Mouse (Mus musculus) lung, postnatal 0 days (tissue): ENCODE results near the gene Ddx54. TPM values are rescaled to one million over a fixed set of nuclear protein-coding genes. Genes with fewer than 3 reads are reported as not detected.

ENCODE experiments used
- ATAC-seq: fragments of 200-750 bp; cut with Nextera tagmentation; 2 replicates; pipeline ENCODE4 v1.8.0; 2017; ENCODE audit warnings: moderate library complexity
- DNase-seq: peaks from one replicate; pipeline ENCODE4 v3.0.0-alpha.2; 2016; ENCODE audit warnings: low spot score
- H3K27ac ChIP-seq: fragments of 300-500 bp; sonication (generic); 2 replicates; pipeline ENCODE4 v1.5.1; 2014; ENCODE audit warnings: antibody characterized with exemption, mild to moderate bottlenecking, low read length, mixed read lengths
- H3K27me3 ChIP-seq: fragments of 300-500 bp; sonication (generic); replicated peaks from 2 replicates; pipeline ENCODE4 v1.6.1; 2014; ENCODE audit warnings: low read length, mixed read lengths; ENCODE audit not compliant: insufficient read depth
- H3K36me3 ChIP-seq: fragments of 300-500 bp; sonication (generic); 2 replicates; pipeline ENCODE4 v1.6.1; 2014; ENCODE audit warnings: low read length, mixed read lengths; ENCODE audit not compliant: insufficient read depth
- H3K4me1 ChIP-seq: fragments of 300-500 bp; sonication (generic); 2 replicates; pipeline ENCODE4 v1.6.1; 2014; ENCODE audit warnings: antibody characterized with exemption, low read depth, low read length, mixed read lengths; ENCODE audit not compliant: insufficient read depth
- H3K4me2 ChIP-seq: fragments of 300-500 bp; sonication (generic); replicated peaks from 2 replicates; pipeline ENCODE4 v1.6.1; 2014; ENCODE audit warnings: low read depth, mild to moderate bottlenecking, low read length, moderate library complexity, mixed read lengths
- H3K4me3 ChIP-seq: fragments of 300-500 bp; sonication (generic); 2 replicates; pipeline ENCODE4 v1.5.1; 2014; ENCODE audit warnings: low read depth, low read length
- H3K9ac ChIP-seq: fragments of 300-500 bp; sonication (generic); replicated peaks from 2 replicates; pipeline ENCODE4 v1.6.1; 2014; ENCODE audit warnings: low read depth, mild to moderate bottlenecking
- H3K9me3 ChIP-seq: fragments of 300-500 bp; sonication (generic); 2 replicates; pipeline ENCODE4 v1.6.1; 2016; ENCODE audit warnings: low read length, mixed read lengths
- CTCF ChIP-seq: IDR thresholded peaks from 2 replicates; pipeline ENCODE4 v1.5.1; 2016; ENCODE audit warnings: antibody characterized with exemption, mild to moderate bottlenecking
- EP300 ChIP-seq: IDR thresholded peaks from 2 replicates; pipeline ENCODE4 v1.6.1; 2016; ENCODE audit warnings: antibody characterized with exemption, mild to moderate bottlenecking, control low read depth
- WGBS: fragments of 180-500 bp; shearing (Covaris S2); extraction: QIAGEN DNeasy Blood & Tissue Kit; methylation state at CpG from one replicate; pipeline ENCODE4 v1.1.7; 2014; 5-methylcytosine and 5-hydroxymethylcytosine counted together
- polyA plus RNA-seq: library from polyadenylated mRNA; unstranded; fragments of >200 nt; fragmentation: Nextera tagmentation; extraction: Ambion mirVana; gene quantifications from 2 replicates; pipeline ENCODE4 v1.2.1, GENCODE M21; 2015

Ddx54 gene
- polyA plus RNA-seq, 1 experiment from 2014 or later = 25.4 TPM

DNA sequence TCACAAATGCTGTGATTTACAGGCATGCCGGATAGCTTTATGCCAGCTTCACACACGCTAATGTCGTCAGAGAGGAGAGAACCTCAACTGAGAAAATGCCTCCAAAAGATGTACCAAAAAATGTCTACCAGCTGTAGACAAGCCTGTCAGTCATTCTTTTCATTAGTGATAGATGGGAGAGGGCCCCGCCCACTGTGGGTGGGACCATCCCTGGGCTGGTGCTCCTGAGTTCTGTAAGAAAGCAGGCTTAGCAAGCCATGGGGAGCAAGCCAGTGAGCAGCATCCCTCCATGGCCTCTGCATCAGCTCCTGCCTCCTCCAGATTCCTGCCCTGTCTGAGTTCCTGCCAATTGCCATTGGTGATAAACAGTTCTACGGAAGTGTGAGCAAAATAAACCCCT lies 23.1 kb downstream of the Ddx54 start:
- 84% methylated on average over 5 of the region's 5 CpGs for WGBS
- TF ChIP-seq CTCF = no peak
- no peak for TF ChIP-seq EP300

GRCm38 (mm10) chr5:120640094-120640493 lies 27.6 kb downstream of the Ddx54 start:
- Histone ChIP-seq H3K4me2 (no peak overlapping the region), H3K27me3 (no peaks in the 10 kb centered on the region), H3K4me1 (no peaks in the 10 kb centered on the region), H3K36me3 (no peaks in the 10 kb centered on the region), H3K27ac (no peak overlapping the region), H3K4me3 (no peak overlapping the region), H3K9ac (no peak overlapping the region), H3K9me3 (no peaks in the 10 kb centered on the region)
- ATAC-seq (no peak), DNase-seq (no peak)
- TF ChIP-seq CTCF (no peak), EP300 (no peak)
- WGBS = 83% methylated on average over 7 of the region's 7 CpGs

More for the DNA sequence above, 23.1 kb downstream of the Ddx54 start:
- no peak overlapping the region for H3K9ac ChIP-seq
- H3K9me3 ChIP-seq = no peaks in the 10 kb centered on the region
- no peaks in the 10 kb centered on the region for H3K4me1 ChIP-seq
- H3K27ac ChIP-seq = no peak overlapping the region
- H3K4me3 ChIP-seq = no peak overlapping the region
- no peak for ATAC-seq
- H3K4me2 ChIP-seq = no peak overlapping the region
- no peaks in the 10 kb centered on the region for H3K27me3 ChIP-seq
- no peaks in the 10 kb centered on the region for H3K36me3 ChIP-seq
- DNase-seq = no peak

DNA sequence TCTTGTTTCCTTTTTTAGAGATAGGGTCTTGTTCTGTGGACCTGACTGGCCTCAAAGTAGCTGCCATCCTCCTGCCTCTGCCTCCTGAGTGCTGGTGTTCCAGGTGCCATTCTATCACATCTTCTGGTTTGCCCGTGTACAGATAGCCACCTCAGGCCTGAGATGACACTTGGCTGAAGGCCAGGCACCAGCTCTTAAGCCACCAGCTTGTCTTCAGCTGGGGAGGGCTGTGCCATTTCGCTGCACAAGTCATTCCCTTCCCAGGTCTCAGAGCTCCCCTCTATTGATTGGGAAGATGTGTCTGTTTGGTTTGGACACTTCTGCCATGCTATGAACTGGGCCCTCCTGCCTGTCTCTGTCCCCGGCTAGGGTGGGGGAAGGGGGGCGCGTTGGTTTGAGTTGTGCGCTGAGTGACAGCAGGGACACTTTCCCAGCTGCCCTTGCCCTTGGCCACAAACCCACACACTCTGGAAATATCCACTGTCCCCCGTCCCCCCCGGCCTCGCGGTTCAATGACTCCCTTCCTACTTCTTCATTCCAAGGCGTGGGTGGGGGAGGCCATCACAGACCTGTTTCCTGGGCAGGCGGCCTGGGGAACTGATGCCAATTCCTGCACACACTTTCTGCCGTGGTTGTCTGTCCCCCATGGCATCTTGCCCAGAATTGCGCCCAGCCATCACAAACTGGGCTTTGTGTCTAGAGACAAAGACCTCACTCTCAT lies 31.0 kb downstream of the Ddx54 start:
- ATAC-seq (no peak), DNase-seq (no peak)
- 59% methylated on average over 14 of the region's 14 CpGs for WGBS

DNA sequence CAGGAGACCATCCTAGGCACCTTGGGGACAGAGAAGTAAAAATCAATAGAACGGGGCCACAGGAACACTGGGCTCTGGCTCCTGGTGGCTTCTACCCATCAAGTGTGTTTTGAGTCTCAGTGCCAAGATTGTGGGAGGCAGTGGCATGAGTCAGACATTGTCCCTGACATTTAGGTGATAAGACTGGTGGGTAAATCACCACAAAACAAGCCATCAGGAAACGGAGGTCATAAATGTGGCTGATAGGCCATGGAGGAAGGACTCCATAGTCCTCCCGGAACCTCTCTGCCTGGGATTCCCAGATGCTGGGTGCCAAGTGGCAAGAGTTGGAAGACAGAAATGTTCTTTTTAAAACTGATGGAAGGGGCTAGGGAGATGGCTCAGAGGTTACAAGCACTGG lies 31.7 kb downstream of the Ddx54 start:
- TF ChIP-seq EP300 = no peak
- TF ChIP-seq CTCF = no peak
- no peak overlapping the region for H3K4me2 ChIP-seq
- ATAC-seq (no peak), DNase-seq (no peak)
- peaks cover 6% of the 10 kb centered on the region for H3K4me1 ChIP-seq
- 70% methylated on average over 3 of the region's 3 CpGs for WGBS
- H3K27ac ChIP-seq = no peak overlapping the region
- H3K9me3 ChIP-seq = no peaks in the 10 kb centered on the region
- no peak overlapping the region for H3K9ac ChIP-seq
- no peak overlapping the region for H3K4me3 ChIP-seq
- H3K27me3 ChIP-seq = peaks cover 19% of the 10 kb centered on the region
- H3K36me3 ChIP-seq = no peaks in the 10 kb centered on the region

More for the DNA sequence above, 31.0 kb downstream of the Ddx54 start:
- H3K9me3 ChIP-seq = no peaks in the 10 kb centered on the region
- H3K4me1 ChIP-seq = peaks cover 3% of the 10 kb centered on the region
- no peak overlapping the region for H3K4me3 ChIP-seq
- H3K36me3 ChIP-seq = no peaks in the 10 kb centered on the region
- no peak overlapping the region for H3K27ac ChIP-seq
- no peak overlapping the region for H3K9ac ChIP-seq
- peaks cover 15% of the 10 kb centered on the region for H3K27me3 ChIP-seq
- H3K4me2 ChIP-seq = no peak overlapping the region
- TF ChIP-seq EP300 (no peak), CTCF (no peak)

GRCm38 (mm10) chr5:120645851-120646250 lies 33.3 kb downstream of the Ddx54 start:
- Histone ChIP-seq H3K4me1 (peaks cover 6% of the 10 kb centered on the region), H3K9me3 (no peaks in the 10 kb centered on the region), H3K36me3 (no peaks in the 10 kb centered on the region), H3K27me3 (peaks cover 34% of the 10 kb centered on the region), H3K9ac (no peak overlapping the region), H3K4me2 (no peak overlapping the region), H3K4me3 (no peak overlapping the region), H3K27ac (no peak overlapping the region)
- ATAC-seq = no peak
- TF ChIP-seq EP300 = no peak
- no peak for TF ChIP-seq CTCF
- no peak for DNase-seq
- 37% methylated on average over 6 of the region's 6 CpGs for WGBS

GRCm38 (mm10) chr5:120647361-120647760 lies 34.8 kb downstream of the Ddx54 start:
- Histone ChIP-seq H3K4me3 (no peak overlapping the region), H3K27me3 (peaks cover 36% of the 10 kb centered on the region), H3K4me1 (peaks cover 6% of the 10 kb centered on the region), H3K4me2 (no peak overlapping the region), H3K27ac (no peak overlapping the region), H3K36me3 (no peaks in the 10 kb centered on the region), H3K9ac (no peak overlapping the region), H3K9me3 (no peaks in the 10 kb centered on the region)
- ATAC-seq (no peak), DNase-seq (no peak)
- WGBS = 61% methylated on average over 4 of the region's 4 CpGs
- TF ChIP-seq EP300 (no peak), CTCF (no peak)
